Mouse (Mus musculus): Measurements from ENCODE around the gene Piezo1.
A peak's percentile ranks its signal among the peaks of the same experiment; 100 is the strongest.

Piezo1 gene

DNA sequence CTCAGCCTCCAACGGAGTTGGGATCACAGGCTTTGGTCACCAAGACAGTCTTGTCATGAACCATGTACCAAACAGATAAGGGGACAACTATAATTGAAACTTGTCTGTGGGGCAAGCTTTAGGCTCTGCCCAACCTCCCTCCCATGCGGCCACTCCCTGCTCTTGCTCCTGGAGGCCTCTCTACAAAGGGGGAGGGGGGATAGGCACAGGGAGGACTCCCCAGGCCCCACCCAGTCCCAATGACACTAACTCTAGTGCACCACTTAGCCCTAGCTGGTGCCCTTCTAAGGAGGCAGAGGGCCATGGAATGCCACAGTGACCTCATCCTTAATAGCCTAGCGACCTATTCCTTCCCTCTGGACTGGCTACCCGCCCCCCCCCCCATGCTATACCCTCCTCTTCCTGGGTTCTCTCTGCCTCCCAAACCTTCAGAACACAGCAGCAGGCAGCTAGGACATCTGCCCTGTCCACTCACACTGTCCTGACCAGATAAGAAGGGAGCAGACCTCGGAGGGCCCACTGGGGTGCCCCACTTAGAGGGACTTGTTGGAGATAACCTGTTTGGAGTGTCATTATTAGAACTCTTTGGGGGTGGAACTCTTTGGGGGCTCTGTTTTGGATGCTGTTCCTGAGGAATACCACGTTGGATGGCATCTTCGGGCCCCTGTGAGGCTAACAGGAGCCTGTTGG lies 4.9 kb downstream of the Piezo1 start:
- DNase-seq (ENCODE audit: low spot score), result peak; percentile 43

DNA sequence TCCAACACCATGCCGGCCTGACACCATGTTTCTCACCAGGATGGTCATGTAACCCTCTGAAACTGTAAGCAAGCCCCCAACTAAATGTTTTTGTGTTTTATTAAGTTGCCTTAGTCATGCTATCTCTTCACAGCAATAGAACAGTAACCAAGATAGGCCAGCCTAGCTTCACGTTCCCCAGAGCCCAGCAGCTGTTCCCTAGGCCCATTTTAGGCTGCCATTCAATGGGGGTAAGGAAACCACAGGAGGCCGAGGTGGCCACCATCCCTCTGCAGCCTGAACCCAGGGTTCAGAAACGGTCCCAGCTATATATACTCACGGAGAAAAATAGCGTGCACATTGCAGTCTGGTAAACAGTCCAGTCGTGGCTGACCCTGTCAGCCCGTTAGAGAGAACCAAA lies 7.0 kb downstream of the Piezo1 start:
- DNase-seq (ENCODE audit: low spot score), result no peak

- no peak for DNase-seq (ENCODE audit: low spot score)
Observed at GRCm38 (mm10) chr8:122538310-122539076, 12.6 kb downstream of the Piezo1 start.

- DNase-seq (ENCODE audit: low spot score), result no peak
Observed at GRCm38 (mm10) chr8:122537812-122538211, 13.3 kb downstream of the Piezo1 start.

DNA sequence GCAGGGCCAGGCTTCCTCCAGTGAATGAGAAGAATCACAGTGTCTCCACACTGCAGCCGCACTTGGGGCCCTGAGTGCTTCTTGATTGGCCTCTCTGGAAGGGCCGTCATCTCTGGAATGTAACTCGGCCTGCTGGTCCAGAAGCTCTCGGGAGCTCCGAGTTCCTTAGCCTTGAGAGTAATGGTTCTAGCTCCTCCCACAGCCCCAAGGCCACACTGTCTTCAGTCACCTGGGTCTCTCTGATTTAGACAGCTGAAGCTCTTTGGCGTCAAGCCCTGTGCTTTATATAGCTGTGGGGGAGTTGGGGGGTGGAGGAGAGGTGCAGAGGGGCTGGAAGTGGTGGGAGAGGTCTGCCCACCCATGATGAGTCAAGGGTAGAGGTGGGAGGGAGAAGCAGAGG lies 14.1 kb downstream of the Piezo1 start:
- DNase-seq (ENCODE audit: low spot score), result no peak

DNA sequence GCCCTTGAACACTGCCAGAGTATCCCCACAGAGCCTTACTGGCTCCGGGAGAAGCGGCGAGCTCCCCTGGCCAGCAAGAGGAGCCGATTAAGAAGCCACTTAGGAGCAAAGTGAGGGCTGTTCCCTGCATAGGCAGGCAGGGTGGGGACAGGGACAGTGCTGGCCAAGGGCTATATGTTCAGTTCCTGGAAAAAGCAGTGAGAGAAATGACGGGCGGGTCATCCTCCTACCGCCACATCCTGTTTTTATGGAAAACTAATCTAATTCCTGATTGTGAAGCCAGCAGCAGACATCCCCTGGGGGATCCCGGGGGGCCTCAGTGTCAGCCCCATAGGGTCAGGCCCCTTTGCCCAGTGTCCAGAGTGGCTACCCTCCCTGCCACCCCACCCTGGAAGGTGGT lies 19.8 kb downstream of the Piezo1 start:
- no peak for DNase-seq (ENCODE audit: low spot score)

GRCm38 (mm10) chr8:122529159-122529558 lies 22.0 kb downstream of the Piezo1 start:
- no peak for DNase-seq (ENCODE audit: low spot score)

GRCm38 (mm10) chr8:122527937-122528336 lies 23.2 kb downstream of the Piezo1 start:
- no peak for DNase-seq (ENCODE audit: low spot score)

- DNase-seq (ENCODE audit: low spot score), result no peak
Observed at GRCm38 (mm10) chr8:122526526-122527170, 24.5 kb downstream of the Piezo1 start.

GRCm38 (mm10) chr8:122526084-122526483 lies 25.0 kb downstream of the Piezo1 start:
- DNase-seq (ENCODE audit: low spot score), result no peak

GRCm38 (mm10) chr8:122525004-122525403 lies 26.1 kb downstream of the Piezo1 start:
- no peak for DNase-seq (ENCODE audit: low spot score)

- DNase-seq (ENCODE audit: low spot score), result peak; percentile 40
Observed at GRCm38 (mm10) chr8:122524506-122524905, 26.6 kb downstream of the Piezo1 start.

- DNase-seq (ENCODE audit: low spot score), result peak; percentile 68
Observed at GRCm38 (mm10) chr8:122523652-122524360, 27.3 kb downstream of the Piezo1 start.

GRCm38 (mm10) chr8:122522796-122523651 lies 28.1 kb downstream of the Piezo1 start:
- peak; percentile 51 for DNase-seq (ENCODE audit: low spot score)

DNA sequence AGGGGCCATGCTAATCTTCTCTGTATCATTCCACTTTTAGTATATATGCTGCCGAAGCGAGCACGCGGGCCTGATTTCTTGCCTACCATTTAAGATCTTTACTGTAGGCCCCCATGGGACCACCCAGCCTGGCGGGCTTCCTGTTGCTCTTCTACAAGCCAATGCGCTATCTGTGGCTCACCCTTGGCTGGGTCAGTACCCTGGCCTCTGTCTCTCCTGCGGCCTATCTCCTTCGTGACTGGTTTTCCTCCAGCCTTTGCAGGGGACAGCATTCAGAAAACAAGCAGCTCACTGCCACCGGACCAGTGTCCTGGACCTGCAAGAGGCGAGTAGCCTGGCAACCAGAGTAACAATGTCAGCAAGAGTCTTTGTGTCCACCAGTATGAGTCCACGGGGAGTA lies 30.5 kb downstream of the Piezo1 start:
- DNase-seq (ENCODE audit: low spot score), result no peak

DNA sequence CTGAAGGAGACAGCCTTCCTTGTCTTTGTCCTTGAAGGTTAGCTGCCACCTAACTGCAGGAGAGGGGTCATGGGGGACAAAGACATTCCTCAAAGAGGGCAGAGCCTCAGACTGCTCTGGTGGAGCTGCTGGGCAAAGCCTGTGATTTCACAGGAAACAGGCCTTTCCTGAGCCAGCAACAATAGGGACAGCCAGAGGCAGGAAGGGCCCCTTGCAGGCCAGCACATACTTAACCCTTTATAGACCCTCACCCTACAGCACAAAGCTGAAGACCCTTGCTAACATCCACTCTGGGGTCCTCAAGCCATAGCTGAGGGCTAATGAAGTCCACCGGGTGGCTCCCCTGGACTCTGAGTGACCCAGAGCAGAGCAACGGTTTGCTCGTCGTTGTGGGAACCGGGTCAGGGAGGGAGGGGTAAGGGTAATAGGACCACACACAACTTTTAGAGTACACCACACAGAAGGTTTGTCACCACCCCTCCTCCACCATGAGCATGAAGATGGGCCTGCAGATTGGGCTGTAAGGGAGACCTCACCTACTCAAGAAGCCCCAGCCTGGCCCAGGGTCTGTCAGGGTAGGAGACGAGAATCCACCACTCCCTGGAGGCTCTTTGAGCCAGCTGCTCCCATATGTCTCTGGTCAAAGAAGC lies 33.5 kb downstream of the Piezo1 start:
- peak; percentile 35 for DNase-seq (ENCODE audit: low spot score)

GRCm38 (mm10) chr8:122515699-122516098 lies 35.4 kb downstream of the Piezo1 start:
- DNase-seq (ENCODE audit: low spot score), result no peak

- no peak for DNase-seq (ENCODE audit: low spot score)
Observed at GRCm38 (mm10) chr8:122512392-122512791, 38.7 kb downstream of the Piezo1 start.

- DNase-seq (ENCODE audit: low spot score), result no peak
Observed at GRCm38 (mm10) chr8:122511552-122511951, 39.6 kb downstream of the Piezo1 start.

DNA sequence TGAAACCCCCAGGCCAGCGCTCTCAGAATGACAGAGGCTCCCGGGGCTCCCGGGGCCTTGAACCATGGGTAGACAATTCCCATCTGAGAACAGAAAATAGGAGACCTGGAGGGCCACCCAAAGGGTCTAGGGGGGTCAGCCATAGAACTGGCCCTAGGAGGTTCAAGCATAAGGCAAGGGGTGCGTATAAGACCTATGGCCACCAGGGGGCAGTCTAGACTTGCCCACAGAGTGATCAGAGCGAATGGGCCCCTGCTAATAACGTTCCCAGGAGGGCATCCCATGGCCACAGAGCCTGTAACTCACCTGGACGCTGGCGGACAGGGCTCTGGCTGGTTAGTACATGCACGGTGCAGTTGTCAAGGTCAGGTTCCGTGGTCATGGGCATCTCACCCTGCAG lies 50.3 kb downstream of the Piezo1 start:
- DNase-seq (ENCODE audit: low spot score), result peak; percentile 93

- no peak for DNase-seq (ENCODE audit: low spot score)
Observed at GRCm38 (mm10) chr8:122497912-122498311, 53.2 kb downstream of the Piezo1 start.
